Mouse (Mus musculus): ENCODE measurements around the gene Serpine3. TPM values are rescaled to one million over a fixed set of nuclear protein-coding genes. Genes with fewer than 3 reads are reported as not detected.

The Serpine3 gene
- polyA plus RNA-seq, 1 experiment, result not detected

Other genes with a start within 250 kb of the Serpine3 start
- not detected in 2 replicates for gene Gucy1b2, start 207.4 kb upstream of the Serpine3 start, polyA plus RNA-seq (2012; rRNA removed)
- gene Fam124a, start 107.9 kb upstream of the Serpine3 start, polyA plus RNA-seq (2012; rRNA removed), result 7.2 and 10.1 TPM in 2 replicates
- gene Gm4131, start 96.7 kb upstream of the Serpine3 start, polyA plus RNA-seq (2012; rRNA removed), result not detected in 2 replicates
- 3.6 and 8.2 TPM in 2 replicates for gene Ints6, start 97.5 kb downstream of the Serpine3 start, polyA plus RNA-seq (2012; rRNA removed)
- 10.0 and 12.5 TPM in 2 replicates for gene Wdfy2, start 174.0 kb downstream of the Serpine3 start, polyA plus RNA-seq (2012; rRNA removed)

All from gonadal fat pad, adult 2 months (tissue).